7 mouse cellular contexts compared by ENCODE assay signal in genomic region chr2:65818080-65818796, GRCm38 (mm10). TPM values are rescaled to one million over a fixed set of nuclear protein-coding genes. Genes with fewer than 3 reads are reported as not detected.
DNase-seq lines count a peak whose midpoint lies in the region; ATAC-seq and TF ChIP-seq lines count a peak whose summit lies in the region.

No protein-coding gene starts in this region.

- H3K9ac ChIP-seq in liver, embryonic 11.5 days (ENCODE audit: low read depth, low read length): no peak overlapping the region; the same call in 1 of the 2 replicates
- H3K9ac ChIP-seq in midbrain, postnatal 0 days (replicated peaks; ENCODE audit: low read length, poor library complexity, severe bottlenecking): peak overlapping the region; percentile 19; the same call in 1 of the 2 replicates

- peak; percentile 35 for DNase-seq in ES-CJ7 (ENCODE audit: low read depth, low spot score)
- DNase-seq in brain, embryonic 18.5 days (ENCODE audit: low read depth, low spot score): peak; percentile 30
- DNase-seq in gastrocnemius, postnatal 10 days: peak; percentile 9
- peak; percentile 81 for DNase-seq in hindlimb bud, embryonic 11.5 days (ENCODE audit: extremely low spot score, low read depth, low spot score)
- DNase-seq in liver, embryonic 11.5 days (ENCODE audit: low spot score): no peak
- DNase-seq in midbrain, postnatal 0 days (ENCODE audit: low spot score): peak; percentile 78
- DNase-seq in adrenal gland, adult 2 months: no peak

- peak overlapping the region; percentile 45 for H3K4me2 ChIP-seq in liver, embryonic 11.5 days
- peak overlapping the region; percentile 43 for H3K4me2 ChIP-seq in midbrain, postnatal 0 days (ENCODE audit: low read depth, low read length, poor library complexity, severe bottlenecking)

- H3K27ac ChIP-seq in liver, embryonic 11.5 days (ENCODE audit: low read depth, low read length): no peak overlapping the region
- H3K27ac ChIP-seq in midbrain, postnatal 0 days (ENCODE audit: low read depth, low read length): peak overlapping the region; percentile 76

- WGBS in liver, embryonic 11.5 days: 40% methylated on average over 20 of the region's 20 CpGs
- 32% methylated on average over 20 of the region's 20 CpGs for WGBS in midbrain, postnatal 0 days

- H3K4me1 ChIP-seq in liver, embryonic 11.5 days (replicated peaks; ENCODE audit: control insufficient read depth, insufficient read depth, low read length): peaks cover 12% of the 10 kb centered on the region; the same call in 1 of the 2 replicates
- H3K4me1 ChIP-seq in midbrain, postnatal 0 days (ENCODE audit: insufficient read depth, low read length): no peaks in the 10 kb centered on the region; the same call in 1 of the 2 replicates

- no peaks in the 10 kb centered on the region for H3K27me3 ChIP-seq in liver, embryonic 11.5 days (replicated peaks; ENCODE audit: control insufficient read depth, insufficient read depth, low read length)
- H3K27me3 ChIP-seq in midbrain, postnatal 0 days (ENCODE audit: insufficient read depth, low read length): no peaks in the 10 kb centered on the region

- no peak for TF ChIP-seq CTCF in midbrain, postnatal 0 days (IDR thresholded peaks at IDR 0.05)

- H3K9me3 ChIP-seq in liver, embryonic 11.5 days (ENCODE audit: control insufficient read depth, low read length): no peaks in the 10 kb centered on the region
- no peaks in the 10 kb centered on the region for H3K9me3 ChIP-seq in midbrain, postnatal 0 days (ENCODE audit: low read length)

- H3K4me3 ChIP-seq in liver, embryonic 11.5 days (ENCODE audit: low read depth, low read length): 0 out of 2 replicates have a peak overlapping the region, but pooled peaks have one; percentile 8
- peak overlapping the region; percentile 30 for H3K4me3 ChIP-seq in midbrain, postnatal 0 days (ENCODE audit: low read depth, low read length)

- no peaks in the 10 kb centered on the region for H3K36me3 ChIP-seq in liver, embryonic 11.5 days (ENCODE audit: control insufficient read depth, insufficient read depth, low read length)
- H3K36me3 ChIP-seq in midbrain, postnatal 0 days (ENCODE audit: insufficient read depth, low read length): no peaks in the 10 kb centered on the region

- no peak for ATAC-seq in liver, embryonic 11.5 days (replicated peaks; ENCODE audit: low FRiP score)
- peak; percentile 81; the same call in 1 of the 2 replicates for ATAC-seq in midbrain, postnatal 0 days (ENCODE audit: low FRiP score)

RNA-seq across cellular contexts. Expression of gene Csrnp3, which starts 27.3 kb away (rescaled TPM):
- 1 to 10 TPM in 1 of 2 experiments, under 1 TPM in 1; 0.52 to 1.9 TPM for total RNA-seq in gastrocnemius, postnatal 10 days (2021)
- 0.51 and 0.96 TPM in 2 replicates for polyA plus RNA-seq in liver, embryonic 11.5 days (2014; fragmentation: Nextera tagmentation; extraction: Ambion mirVana)
- total RNA-seq in midbrain, postnatal 0 days (2014; rRNA removed): 97.1 and 118 TPM in 2 replicates
- polyA plus RNA-seq in midbrain, postnatal 0 days (2015; fragmentation: Nextera tagmentation; extraction: Ambion mirVana): 35.6 and 46.5 TPM in 2 replicates
- total RNA-seq in adrenal gland, adult 2 months (2021): 1 to 10 TPM in 1 of 2 experiments, under 1 TPM in 1; 0.17 to 1.0 TPM
- 0.12 TPM in 2 replicates for polyA plus RNA-seq in adrenal gland, adult 2 months (2012; rRNA removed)

Comparison
In these comparisons a context has a peak if more than half of its experiments do, and no peak if none do; other contexts are left out.
1. DNase-seq: peak in ES-CJ7 (single experiment), brain, embryonic 18.5 days (single experiment), gastrocnemius, postnatal 10 days (single experiment), hindlimb bud, embryonic 11.5 days (single experiment) and midbrain, postnatal 0 days (single experiment); none in liver, embryonic 11.5 days (single experiment) and adrenal gland, adult 2 months (single experiment).
2. RNA of gene Csrnp3, which starts 27.3 kb away (total RNA-seq): 97.1 to 118 TPM in midbrain, postnatal 0 days; 0.52 to 1.9 TPM in gastrocnemius, postnatal 10 days and 0.17 to 1.0 TPM in adrenal gland, adult 2 months; every median in the first group is over 10 times any median in the second.